Mouse (Mus musculus) forebrain, embryonic 14.5 days (tissue): ENCODE measurements around the gene Mfsd7a. TPM values are rescaled to one million over a fixed set of nuclear protein-coding genes. Genes with fewer than 3 reads are reported as not detected.
A peak's percentile ranks its signal among the peaks of the same experiment; 100 is the strongest.
"Not testable (repeated sequence)": the region's sequence is repeated elsewhere in the genome, so short reads cannot be mapped to it uniquely, and the experiment has no call there.

ENCODE experiments used
- ATAC-seq: fragments of 200-750 bp; cut with Nextera tagmentation; 2 replicates; pipeline ENCODE4 v1.8.0; 2017; ENCODE audit warnings: mild to moderate bottlenecking, moderate library complexity
- DNase-seq: peaks from one replicate; pipeline ENCODE4 v3.0.0-alpha.2; 2015; ENCODE audit warnings: low spot score
- H3K27ac ChIP-seq: fragments of 300-500 bp; sonication (generic); 2 replicates; pipeline ENCODE4 v1.5.1; 2014; ENCODE audit warnings: low read depth, mild to moderate bottlenecking, control low read depth, low read length, moderate library complexity
- H3K27me3 ChIP-seq: fragments of 300-500 bp; sonication (generic); replicated peaks from 2 replicates; pipeline ENCODE4 v1.6.1; 2014; ENCODE audit warnings: low read length, control low read depth, mixed read lengths; ENCODE audit not compliant: control insufficient read depth, insufficient read depth
- H3K36me3 ChIP-seq: fragments of 300-500 bp; sonication (generic); 2 replicates; pipeline ENCODE4 v1.6.1; 2014; ENCODE audit warnings: low read length, control low read depth; ENCODE audit not compliant: control insufficient read depth, insufficient read depth
- H3K4me1 ChIP-seq: fragments of 300-500 bp; sonication (generic); 2 replicates; pipeline ENCODE4 v1.6.1; 2014; ENCODE audit warnings: antibody characterized with exemption, low read length, control low read depth; ENCODE audit not compliant: control insufficient read depth, insufficient read depth
- H3K4me2 ChIP-seq: fragments of 300-500 bp; sonication (generic); 2 replicates; pipeline ENCODE4 v1.6.1; 2014; ENCODE audit warnings: mild to moderate bottlenecking, control low read depth, low read length
- H3K4me3 ChIP-seq: fragments of 300-500 bp; sonication (generic); 2 replicates; pipeline ENCODE4 v1.5.1; 2014; ENCODE audit warnings: low read depth, low read length, control low read depth
- H3K9ac ChIP-seq: fragments of 300-500 bp; sonication (generic); 2 replicates; pipeline ENCODE4 v1.6.1; 2014; ENCODE audit warnings: mild to moderate bottlenecking, low read length, control low read depth, moderate library complexity
- H3K9me3 ChIP-seq: fragments of 300-500 bp; sonication (generic); replicated peaks from 2 replicates; pipeline ENCODE4 v1.6.1; 2016; ENCODE audit warnings: low read length, control low read depth, mixed read lengths; ENCODE audit not compliant: control insufficient read depth
- WGBS: fragments of 180-500 bp; shearing (Covaris S2); extraction: QIAGEN DNeasy Blood & Tissue Kit; methylation state at CpG from one replicate; pipeline ENCODE4 v1.1.7; 2014; 5-methylcytosine and 5-hydroxymethylcytosine counted together
- polyA plus RNA-seq: library from polyadenylated mRNA; unstranded; fragments of >200 nt; fragmentation: Nextera tagmentation; extraction: Ambion mirVana; gene quantifications from 2 replicates; pipeline ENCODE4 v1.2.1, GENCODE M21; 2014

Gene Mfsd7a
- polyA plus RNA-seq, result 0.06 and 0.09 TPM in 2 replicates

DNA sequence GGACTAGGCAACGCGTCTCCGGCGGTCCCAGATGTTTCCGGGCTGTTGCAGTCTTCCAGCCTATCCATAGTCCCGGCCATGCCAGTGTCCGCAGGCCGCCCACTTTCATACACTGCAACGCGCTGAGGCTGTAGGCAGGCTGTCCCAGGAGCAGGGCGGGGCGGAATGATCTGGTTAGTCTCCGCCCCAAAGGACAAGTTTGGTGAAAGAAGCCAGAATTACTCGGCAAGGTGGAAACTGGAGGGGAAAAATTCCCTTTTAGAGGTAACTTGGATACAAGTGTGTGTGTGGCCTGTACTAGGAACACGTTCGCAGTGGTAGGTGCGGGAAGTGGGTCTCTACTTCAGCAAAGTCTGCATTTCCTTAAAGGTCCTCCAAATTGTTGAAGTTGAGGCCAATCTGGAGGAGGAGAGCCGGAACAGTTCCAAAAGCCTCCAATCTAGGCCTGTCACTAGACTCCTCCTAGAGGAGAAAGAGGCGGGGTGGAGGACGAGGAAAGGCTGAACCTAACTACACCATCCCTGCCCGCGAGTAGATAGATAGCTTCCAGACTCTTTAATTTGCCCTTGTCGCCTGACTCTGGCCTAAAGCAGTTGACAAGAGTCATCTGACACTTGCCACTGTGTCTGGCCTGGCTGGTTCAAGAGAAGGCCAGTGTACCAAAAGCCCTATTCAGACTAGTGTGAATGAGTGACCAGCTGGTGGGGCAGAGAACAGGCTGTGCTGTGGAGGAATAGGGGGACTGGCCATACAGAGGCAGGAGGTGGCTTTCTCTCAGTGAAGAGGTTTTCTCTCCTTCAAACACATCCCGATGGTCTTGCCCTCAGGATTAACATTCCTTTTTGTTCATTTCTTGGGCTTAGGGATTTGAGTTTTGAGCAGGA lies at the start of gene Mfsd7a:
Gene Mfsd7a, minus strand, starts transcription at position 107 of the 884 bp plus-strand sequence.
- H3K4me2 ChIP-seq, result peak within 1 kb of the TSS; percentile 40
- ATAC-seq (0 out of 2 replicates have a peak, but pooled peaks have one; percentile 48), DNase-seq (peak; percentile 18)
- WGBS, result 13% methylated on average over 24 of the region's 24 CpGs
- peaks cover 3% of the 10 kb centered on the region; the same call in 1 of the 2 replicates for H3K27me3 ChIP-seq
- H3K36me3 ChIP-seq, result no peaks in the 10 kb centered on the region
- peak within 1 kb of the TSS; percentile 29; the same call in 1 of the 2 replicates for H3K9ac ChIP-seq
- no peak within 1 kb of the TSS for H3K27ac ChIP-seq
- H3K4me3 ChIP-seq, result peak within 1 kb of the TSS; percentile 14; the same call in 1 of the 2 replicates
- H3K9me3 ChIP-seq, result no peaks in the 10 kb centered on the region
- no peaks in the 10 kb centered on the region for H3K4me1 ChIP-seq

GRCm38 (mm10) chr5:108486148-108486547 lies 37.5 kb upstream of the Mfsd7a start:
- not testable (repeated sequence) for ATAC-seq, H3K9ac ChIP-seq, H3K27me3 ChIP-seq, H3K27ac ChIP-seq, H3K4me3 ChIP-seq, DNase-seq, H3K4me2 ChIP-seq, H3K4me1 ChIP-seq, H3K9me3 ChIP-seq
- peaks cover 76% of the 10 kb centered on the region for H3K36me3 ChIP-seq
- WGBS, result 92% methylated on average over 4 of the region's 5 CpGs

GRCm38 (mm10) chr5:108485239-108485638 lies 36.5 kb upstream of the Mfsd7a start:
- no peaks in the 10 kb centered on the region for H3K27me3 ChIP-seq
- ATAC-seq (0 out of 2 replicates have a peak, but pooled peaks have one; percentile 37), DNase-seq (peak; percentile 22)
- H3K36me3 ChIP-seq, result peaks cover 68% of the 10 kb centered on the region
- no peak overlapping the region for H3K27ac ChIP-seq
- WGBS, result 93% methylated on average over 2 of the region's 2 CpGs
- H3K4me1 ChIP-seq, result no peaks in the 10 kb centered on the region
- no peaks in the 10 kb centered on the region for H3K9me3 ChIP-seq
- no peak overlapping the region for H3K4me2 ChIP-seq
- H3K4me3 ChIP-seq, result no peak overlapping the region
- H3K9ac ChIP-seq, result no peak overlapping the region

GRCm38 (mm10) chr5:108483006-108483405 lies 34.3 kb upstream of the Mfsd7a start:
- Histone ChIP-seq H3K27me3 (no peaks in the 10 kb centered on the region), H3K9ac (no peak overlapping the region), H3K4me2 (no peak overlapping the region), H3K9me3 (no peaks in the 10 kb centered on the region), H3K36me3 (peaks cover 60% of the 10 kb centered on the region), H3K4me1 (no peaks in the 10 kb centered on the region), H3K27ac (no peak overlapping the region), H3K4me3 (no peak overlapping the region)
- WGBS, result 97% methylated on average over 6 of the region's 6 CpGs
- no peak for DNase-seq
- no peak for ATAC-seq

DNA sequence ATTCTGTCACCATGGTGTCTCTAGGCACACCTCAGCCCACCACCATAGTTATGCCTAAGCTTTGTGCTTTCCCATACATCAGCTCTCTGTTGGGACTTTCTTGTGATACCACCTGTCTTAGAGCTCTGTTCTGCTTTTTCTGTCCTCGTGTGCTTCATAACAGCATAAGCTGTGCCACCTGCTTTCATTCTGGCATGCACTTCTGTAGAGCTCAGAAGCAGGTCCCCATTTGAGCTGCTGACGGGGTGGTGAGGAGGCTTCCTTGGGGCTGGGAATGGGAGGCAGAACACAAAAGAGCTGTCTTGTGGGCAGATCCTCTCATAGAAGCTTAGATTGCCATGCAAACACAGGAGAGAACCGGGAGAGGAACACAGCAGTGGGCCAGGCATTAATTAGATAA lies 27.3 kb upstream of the Mfsd7a start:
- H3K36me3 ChIP-seq, result peaks cover 75% of the 10 kb centered on the region
- WGBS, result 89% methylated on average over 3 of the region's 3 CpGs
- H3K4me3 ChIP-seq, result no peak overlapping the region
- no peak overlapping the region for H3K27ac ChIP-seq
- no peak overlapping the region for H3K9ac ChIP-seq
- H3K4me1 ChIP-seq, result no peaks in the 10 kb centered on the region
- no peaks in the 10 kb centered on the region for H3K27me3 ChIP-seq
- no peak overlapping the region for H3K4me2 ChIP-seq
- DNase-seq, result no peak
- no peak for ATAC-seq
- H3K9me3 ChIP-seq, result no peaks in the 10 kb centered on the region

DNA sequence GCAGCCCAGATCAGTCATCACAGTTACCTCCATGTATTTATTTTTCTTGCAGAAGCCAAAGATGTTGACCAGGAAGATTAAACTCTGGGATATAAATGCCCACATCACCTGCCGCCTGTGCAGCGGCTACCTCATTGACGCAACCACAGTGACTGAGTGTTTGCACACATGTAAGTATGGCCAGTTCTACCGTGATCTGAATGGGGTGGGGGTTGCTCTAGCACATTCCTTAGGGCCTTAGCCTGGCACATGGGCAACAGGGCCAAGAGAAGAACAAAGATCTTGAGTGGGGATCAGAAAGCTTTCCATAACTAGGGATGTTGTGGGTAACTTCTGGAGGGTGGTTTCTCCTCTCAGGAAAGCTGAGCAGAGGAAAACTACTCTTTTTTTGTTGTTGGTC lies 25.0 kb upstream of the Mfsd7a start:
- Histone ChIP-seq H3K9ac (no peak overlapping the region), H3K36me3 (peaks cover 69% of the 10 kb centered on the region), H3K27me3 (no peaks in the 10 kb centered on the region), H3K4me2 (no peak overlapping the region), H3K4me1 (no peaks in the 10 kb centered on the region), H3K27ac (no peak overlapping the region), H3K4me3 (no peak overlapping the region), H3K9me3 (no peaks in the 10 kb centered on the region)
- DNase-seq (no peak), ATAC-seq (no peak)
- WGBS, result 87% methylated on average over 4 of the region's 4 CpGs

DNA sequence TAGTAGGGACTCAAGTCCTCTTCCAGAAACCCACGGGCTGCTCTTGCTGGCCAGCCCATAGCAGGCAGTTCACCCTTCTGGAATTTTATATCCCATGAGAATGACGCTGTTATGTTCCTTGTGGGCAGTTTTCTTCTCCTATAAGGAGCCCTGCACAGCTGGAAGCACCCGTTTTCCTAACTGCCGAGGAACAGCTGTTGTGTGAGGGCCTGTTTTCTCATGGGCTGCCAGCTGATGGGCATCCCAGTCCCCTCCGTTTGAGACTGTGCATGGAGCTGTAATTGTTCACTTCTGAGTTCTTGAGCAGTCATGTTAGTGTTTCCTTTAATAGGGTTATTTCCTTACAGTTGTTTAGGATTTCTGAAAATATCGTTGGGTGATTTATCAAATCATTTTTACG lies 20.9 kb upstream of the Mfsd7a start:
- WGBS, result 76% methylated on average over 7 of the region's 7 CpGs
- H3K9ac ChIP-seq, result no peak overlapping the region

DNA sequence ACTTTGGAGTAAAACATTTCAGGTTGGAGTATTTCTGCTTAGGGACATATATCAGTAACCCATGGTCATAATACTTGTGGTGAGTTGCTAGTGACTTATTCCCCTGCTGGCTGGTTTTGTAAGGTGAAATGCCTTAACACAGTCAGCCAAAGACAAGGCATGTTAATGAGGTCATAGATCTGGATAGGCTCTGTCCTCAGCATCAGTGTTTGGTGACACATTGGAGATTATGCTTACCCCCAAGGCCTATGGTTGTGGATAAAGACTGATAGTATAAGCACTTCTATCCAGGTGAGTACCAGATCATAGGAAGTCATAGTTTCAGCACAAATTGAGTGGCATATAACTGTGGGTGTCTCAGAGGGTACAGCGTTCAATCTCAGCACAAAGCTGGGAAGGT lies 18.0 kb upstream of the Mfsd7a start:
- DNase-seq (no peak), ATAC-seq (no peak)
- Histone ChIP-seq H3K4me1 (peaks cover 31% of the 10 kb centered on the region), H3K9me3 (no peaks in the 10 kb centered on the region), H3K9ac (no peak overlapping the region), H3K27ac (no peak overlapping the region), H3K4me3 (no peak overlapping the region), H3K36me3 (0 out of 2 replicates have a peak, but pooled peaks cover 4% of the 10 kb centered on the region), H3K27me3 (no peaks in the 10 kb centered on the region), H3K4me2 (no peak overlapping the region)
- WGBS, result 93% methylated on average over 1 of the region's 1 CpGs

More for the DNA sequence above, 20.9 kb upstream of the Mfsd7a start:
- Histone ChIP-seq H3K27ac (no peak overlapping the region), H3K27me3 (no peaks in the 10 kb centered on the region), H3K36me3 (peaks cover 30% of the 10 kb centered on the region), H3K4me2 (no peak overlapping the region), H3K4me3 (no peak overlapping the region), H3K4me1 (peaks cover 8% of the 10 kb centered on the region), H3K9me3 (no peaks in the 10 kb centered on the region)
- DNase-seq (no peak), ATAC-seq (no peak)
